Mouse (Mus musculus) MEL (cell line): ENCODE results near the gene Grin2d.

Source experiments
- CHD1 ChIP-seq: IDR thresholded peaks from 2 replicates; pipeline ENCODE4 v1.6.1; 2012; ENCODE audit warnings: low read depth, mild to moderate bottlenecking, inconsistent platforms, low read length, improper control_type of control experiment
- CTCF ChIP-seq, 3 experiments: IDR thresholded peaks in 2 of 3; conservative IDR thresholded peaks in 1 of 3; 2 replicates each; pipeline ENCODE4 v1.5.1; 2011 to 2012; ENCODE audit warnings: low read length in 3 of 3, low read depth in 2 of 3, mild to moderate bottlenecking in 2 of 3, improper control_type of control experiment in 1 of 3, inconsistent platforms in 1 of 3, mixed read lengths in 1 of 3, moderate library complexity in 1 of 3; ENCODE audit not compliant: control insufficient read depth in 1 of 3, insufficient read depth in 1 of 3, poor library complexity in 1 of 3, severe bottlenecking in 1 of 3
- GATA1 ChIP-seq: IDR thresholded peaks from 2 replicates; pipeline ENCODE4 v1.6.1; 2011; ENCODE audit warnings: low read depth, low read length, improper control_type of control experiment
- KAT2A ChIP-seq: conservative IDR thresholded peaks from 2 replicates; pipeline ENCODE4 v1.6.1; 2012; ENCODE audit warnings: low read depth, low read length, improper control_type of control experiment, inconsistent platforms
- MAFK ChIP-seq: IDR thresholded peaks from 2 replicates; pipeline ENCODE4 v1.6.1; 2011; ENCODE audit warnings: low read depth, mild to moderate bottlenecking, low read length, improper control_type of control experiment, borderline replicate concordance
- NELFE ChIP-seq: IDR thresholded peaks from 2 replicates; pipeline ENCODE4 v1.6.1; 2011; ENCODE audit warnings: low read depth, low read length, improper control_type of control experiment
- POLR2A ChIP-seq, 2 experiments: IDR thresholded peaks; 2 replicates each; pipeline ENCODE4 v1.6.1; 2011 to 2012; ENCODE audit warnings: low read length in 2 of 2, mild to moderate bottlenecking in 2 of 2, control low read depth in 1 of 2, improper control_type of control experiment in 1 of 2, low read depth in 1 of 2, moderate library complexity in 1 of 2; ENCODE audit not compliant: control insufficient read depth in 1 of 2, insufficient read depth in 1 of 2, poor library complexity in 1 of 2
- RAD21 ChIP-seq: IDR thresholded peaks from 2 replicates; pipeline ENCODE4 v1.6.1; 2011; ENCODE audit warnings: mild to moderate bottlenecking, low read depth, low read length, improper control_type of control experiment
- SMC3 ChIP-seq: IDR thresholded peaks from 2 replicates; pipeline ENCODE4 v1.6.1; 2011; ENCODE audit warnings: low read depth, low read length, improper control_type of control experiment
- TAL1 ChIP-seq: IDR thresholded peaks from 2 replicates; pipeline ENCODE4 v1.6.1; 2012; ENCODE audit warnings: mild to moderate bottlenecking, inconsistent platforms, low read length, moderate library complexity, mixed read lengths

- TF ChIP-seq GATA1, result no peak
- TF ChIP-seq POLR2A (IDR thresholded peaks at IDR 0.05; ENCODE audit: control insufficient read depth in 1 of 2, insufficient read depth in 1 of 2, low read depth in 1 of 2, low read length in 2 of 2, poor library complexity in 1 of 2), result no peak
- TF ChIP-seq RAD21, result no peak
- no peak for TF ChIP-seq CHD1
- no peak for TF ChIP-seq NELFE
- no peak for TF ChIP-seq CTCF (IDR thresholded peaks at IDR 0.05 in 2 of 3, conservative IDR thresholded peaks at IDR 0.05 in 1 of 3; ENCODE audit: control insufficient read depth in 1 of 3, insufficient read depth in 1 of 3, low read depth in 2 of 3, low read length in 3 of 3, poor library complexity in 1 of 3, severe bottlenecking in 1 of 3)
- TF ChIP-seq MAFK, result no peak
- no peak for TF ChIP-seq KAT2A
- TF ChIP-seq TAL1, result no peak
- TF ChIP-seq SMC3, result no peak
Measured at GRCm38 (mm10) chr7:45862804-45863203, 15.4 kb downstream of the Grin2d start.
